Mouse (Mus musculus) heart, embryonic 14.5 days (tissue): Measurements from ENCODE around the gene Gck. TPM values are rescaled to one million over a fixed set of nuclear protein-coding genes. Genes with fewer than 3 reads are reported as not detected.
"Not testable (repeated sequence)": the region's sequence is repeated elsewhere in the genome, so short reads cannot be mapped to it uniquely, and the experiment has no call there.

Source experiments
- ATAC-seq: fragments of 200-750 bp; cut with Nextera tagmentation; 2 replicates; pipeline ENCODE4 v1.8.0; 2017; ENCODE audit warnings: low read depth, moderate TSS enrichment; ENCODE audit not compliant: insufficient number of reproducible peaks, insufficient read depth, low FRiP score
- H3K27ac ChIP-seq, 2 experiments: fragments of 200-500 bp in 1 of 2; fragments of 300-500 bp in 1 of 2; sonication (generic) in 1 of 2; replicated peaks in 1 of 2; 2 replicates each; pipeline ENCODE4 v1.5.1; 2012 to 2014; ENCODE audit warnings: low read depth in 2 of 2, low read length in 2 of 2, control low read depth in 1 of 2, mild to moderate bottlenecking in 1 of 2, mixed read lengths in 1 of 2; ENCODE audit not compliant: control insufficient read depth in 1 of 2, insufficient read depth in 1 of 2
- H3K27me3 ChIP-seq: fragments of 300-500 bp; sonication (generic); 2 replicates; pipeline ENCODE4 v1.6.1; 2014; ENCODE audit warnings: mild to moderate bottlenecking, low read length, control low read depth; ENCODE audit not compliant: control insufficient read depth, insufficient read depth
- H3K36me3 ChIP-seq: fragments of 300-500 bp; sonication (generic); 2 replicates; pipeline ENCODE4 v1.6.1; 2014; ENCODE audit warnings: mild to moderate bottlenecking, control low read depth, low read length, mixed read lengths; ENCODE audit not compliant: control insufficient read depth, insufficient read depth
- H3K4me1 ChIP-seq, 2 experiments: fragments of 200-500 bp in 1 of 2; fragments of 300-500 bp in 1 of 2; sonication (generic) in 1 of 2; 2 replicates each; pipeline ENCODE4 v1.6.1; 2012 to 2014; ENCODE audit warnings: low read length in 2 of 2, control low read depth in 1 of 2, mixed read lengths in 1 of 2; ENCODE audit not compliant: control insufficient read depth in 2 of 2, insufficient read depth in 2 of 2
- H3K4me2 ChIP-seq: fragments of 300-500 bp; sonication (generic); 2 replicates; pipeline ENCODE4 v1.6.1; 2014; ENCODE audit warnings: mild to moderate bottlenecking, low read length
- H3K4me3 ChIP-seq, 2 experiments: fragments of 200-500 bp in 1 of 2; fragments of 300-500 bp in 1 of 2; sonication (generic) in 1 of 2; 2 replicates each; pipeline ENCODE4 v1.5.1; 2012 to 2014; ENCODE audit warnings: low read length in 2 of 2, mild to moderate bottlenecking in 2 of 2, control low read depth in 1 of 2, low read depth in 1 of 2, moderate library complexity in 1 of 2; ENCODE audit not compliant: control insufficient read depth in 1 of 2, insufficient read depth in 1 of 2
- H3K9ac ChIP-seq: fragments of 300-500 bp; sonication (generic); 2 replicates; pipeline ENCODE4 v1.6.1; 2014; ENCODE audit warnings: mild to moderate bottlenecking, low read length
- H3K9me3 ChIP-seq: fragments of 300-500 bp; sonication (generic); 2 replicates; pipeline ENCODE4 v1.6.1; 2016; ENCODE audit warnings: low read length, control low read depth; ENCODE audit not compliant: control insufficient read depth
- WGBS: fragments of 180-500 bp; shearing (Covaris S2); extraction: QIAGEN DNeasy Blood & Tissue Kit; methylation state at CpG from one replicate; pipeline ENCODE4 v1.1.7; 2014; 5-methylcytosine and 5-hydroxymethylcytosine counted together
- polyA plus RNA-seq: library from polyadenylated mRNA; unstranded; fragments of >200 nt; fragmentation: Nextera tagmentation; extraction: Ambion mirVana; gene quantifications from 2 replicates; pipeline ENCODE4 v1.2.1, GENCODE M21; 2014

Gck gene
- polyA plus RNA-seq, 1 experiment from 2014 or later: 0.65 TPM

- ATAC-seq: 0 out of 2 replicates have a peak, but pooled peaks have one; percentile 27
- 0 out of 2 replicates have a peak, but pooled peaks cover 4% of the 10 kb centered on the region for H3K36me3 ChIP-seq
- H3K27me3 ChIP-seq: no peaks in the 10 kb centered on the region
- H3K27ac ChIP-seq: peak overlapping the region; percentile 77 to 86
- H3K4me2 ChIP-seq: 0 out of 2 replicates have a peak overlapping the region, but pooled peaks have one; percentile 4
- H3K9me3 ChIP-seq: no peaks in the 10 kb centered on the region
- H3K9ac ChIP-seq: peak overlapping the region; percentile 3; the same call in 1 of the 2 replicates
- H3K4me1 ChIP-seq: peaks cover 60 to 75% of the 10 kb centered on the region in 2 experiments
- WGBS: 14% methylated on average over 8 of the region's 8 CpGs
- no peak overlapping the region for H3K4me3 ChIP-seq
Measured at GRCm38 (mm10) chr11:5892151-5892591, 57.7 kb downstream of the Gck start.

DNA sequence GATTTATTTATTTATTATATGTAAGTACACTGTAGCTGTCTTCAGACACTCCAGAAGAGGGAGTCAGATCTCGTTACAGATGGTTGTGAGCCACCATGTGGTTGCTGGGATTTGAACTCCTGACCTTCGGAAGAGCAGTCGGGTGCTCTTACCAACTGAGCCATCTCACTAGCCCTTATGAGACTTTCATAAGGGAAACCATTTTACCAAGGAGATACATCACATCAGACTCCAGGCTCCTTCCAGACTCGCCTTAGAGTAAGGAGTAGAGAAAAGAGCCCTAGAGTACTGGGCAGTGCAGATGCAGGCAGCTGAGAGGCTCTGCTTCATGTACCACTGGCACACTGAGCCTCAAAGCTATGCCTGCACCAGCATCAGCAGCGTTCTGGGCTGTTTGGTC, 61.3 kb downstream of the Gck start:
- H3K9ac ChIP-seq, H3K4me2 ChIP-seq, H3K27me3 ChIP-seq, ATAC-seq, H3K36me3 ChIP-seq, H3K9me3 ChIP-seq, H3K4me3 ChIP-seq: not testable (repeated sequence)
- 45% methylated on average over 5 of the region's 5 CpGs for WGBS
- H3K4me1 ChIP-seq: peaks cover 52 to 72% of the 10 kb centered on the region in 2 experiments
- peak overlapping the region; percentile 68 to 78 for H3K27ac ChIP-seq

- WGBS: 35% methylated on average over 5 of the region's 5 CpGs
- no peak overlapping the region for H3K9ac ChIP-seq
- H3K27me3 ChIP-seq: no peaks in the 10 kb centered on the region
- no peaks in the 10 kb centered on the region for H3K36me3 ChIP-seq
- H3K4me3 ChIP-seq: no peak overlapping the region
- no peak for ATAC-seq
- no peak overlapping the region for H3K4me2 ChIP-seq
- H3K4me1 ChIP-seq: peaks cover 47 to 59% of the 10 kb centered on the region in 2 experiments
- no peaks in the 10 kb centered on the region for H3K9me3 ChIP-seq
- H3K27ac ChIP-seq: peak overlapping the region; percentile 21 to 68
Measured at GRCm38 (mm10) chr11:5887250-5887649, 62.6 kb downstream of the Gck start.

DNA sequence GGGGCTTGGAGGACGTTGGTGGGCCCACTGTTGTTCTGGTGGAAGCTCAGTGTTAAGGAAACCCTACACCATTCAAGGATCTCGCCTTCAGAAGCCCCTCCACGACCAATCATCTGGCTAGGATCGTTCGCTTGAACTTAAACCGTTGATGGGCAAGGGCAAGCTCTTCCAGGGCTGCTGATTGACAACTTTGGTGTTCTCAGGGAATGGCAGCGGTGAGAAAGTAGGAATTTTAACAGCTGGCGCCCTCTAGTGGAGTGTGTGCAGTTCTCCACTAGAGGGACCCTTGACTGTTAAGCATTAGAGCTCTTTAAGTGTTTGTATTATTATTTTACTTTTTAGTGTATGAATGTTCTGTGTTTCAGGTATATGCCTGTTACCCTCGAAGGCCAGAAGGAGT, 63.7 kb downstream of the Gck start:
- Histone ChIP-seq H3K27me3 (no peaks in the 10 kb centered on the region), H3K4me1 (peaks cover 39 to 48% of the 10 kb centered on the region in 2 experiments), H3K4me3 (no peak overlapping the region), H3K9ac (no peak overlapping the region), H3K4me2 (no peak overlapping the region), H3K9me3 (no peaks in the 10 kb centered on the region), H3K27ac (peak overlapping the region; percentile 61 to 68; a peak in 3 of 4 replicates), H3K36me3 (no peaks in the 10 kb centered on the region)
- 13% methylated on average over 9 of the region's 9 CpGs for WGBS
- ATAC-seq: no peak

DNA sequence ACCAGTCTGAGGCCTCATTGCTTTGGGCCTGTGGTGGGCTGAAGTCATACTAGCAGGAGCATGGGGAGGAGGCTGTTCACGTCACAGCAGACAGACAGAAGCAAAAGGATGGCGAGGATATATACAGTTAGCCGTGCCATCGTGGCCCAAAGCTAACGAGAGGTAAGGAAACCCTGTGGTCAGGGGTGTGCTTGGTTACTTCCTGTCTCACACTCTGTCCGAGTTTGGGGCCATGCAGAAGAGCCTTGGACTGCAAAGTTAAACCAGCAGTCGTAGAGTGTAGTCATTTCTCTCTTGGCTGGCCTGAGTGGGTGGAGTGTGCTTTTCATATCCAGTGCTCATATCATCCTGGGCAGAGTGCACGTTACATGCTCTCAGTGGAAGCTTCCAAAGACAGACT, 67.4 kb downstream of the Gck start:
- no peak overlapping the region for H3K4me2 ChIP-seq
- no peak overlapping the region for H3K4me3 ChIP-seq
- no peaks in the 10 kb centered on the region for H3K9me3 ChIP-seq
- no peaks in the 10 kb centered on the region for H3K36me3 ChIP-seq
- no peak overlapping the region for H3K9ac ChIP-seq
- H3K27ac ChIP-seq: no peak overlapping the region
- ATAC-seq: no peak
- H3K4me1 ChIP-seq: peaks cover 16 to 20% of the 10 kb centered on the region in 2 experiments
- 52% methylated on average over 8 of the region's 8 CpGs for WGBS
- no peaks in the 10 kb centered on the region for H3K27me3 ChIP-seq

GRCm38 (mm10) chr11:5879905-5880304, 70.0 kb downstream of the Gck start:
- H3K27me3 ChIP-seq: no peaks in the 10 kb centered on the region
- no peak overlapping the region for H3K27ac ChIP-seq
- WGBS: 56% methylated on average over 5 of the region's 5 CpGs
- H3K4me1 ChIP-seq: peaks cover 6 to 16% of the 10 kb centered on the region in 2 experiments; a peak in 3 of 4 replicates
- no peak overlapping the region for H3K4me3 ChIP-seq
- ATAC-seq: no peak
- H3K9ac ChIP-seq: no peak overlapping the region
- H3K9me3 ChIP-seq: no peaks in the 10 kb centered on the region
- H3K4me2 ChIP-seq: no peak overlapping the region
- peaks cover 18% of the 10 kb centered on the region for H3K36me3 ChIP-seq

- 42% methylated on average over 8 of the region's 8 CpGs for WGBS
- H3K4me2 ChIP-seq: peak overlapping the region; percentile 69
- peaks cover 6 to 16% of the 10 kb centered on the region in 2 experiments; a peak in 3 of 4 replicates for H3K4me1 ChIP-seq
- H3K27ac ChIP-seq: peak overlapping the region; percentile 79 to 85
- H3K9ac ChIP-seq: peak overlapping the region; percentile 76
- H3K9me3 ChIP-seq: no peaks in the 10 kb centered on the region
- ATAC-seq: no peak
- H3K4me3 ChIP-seq: peak overlapping the region; percentile 30 to 70; a peak in 3 of 4 replicates
- H3K27me3 ChIP-seq: no peaks in the 10 kb centered on the region
- peaks cover 31% of the 10 kb centered on the region for H3K36me3 ChIP-seq
Measured at GRCm38 (mm10) chr11:5878661-5879060, 71.2 kb downstream of the Gck start.
